Comparison of ENCODE assay signal across 10 mouse cellular contexts in the genomic region with DNA sequence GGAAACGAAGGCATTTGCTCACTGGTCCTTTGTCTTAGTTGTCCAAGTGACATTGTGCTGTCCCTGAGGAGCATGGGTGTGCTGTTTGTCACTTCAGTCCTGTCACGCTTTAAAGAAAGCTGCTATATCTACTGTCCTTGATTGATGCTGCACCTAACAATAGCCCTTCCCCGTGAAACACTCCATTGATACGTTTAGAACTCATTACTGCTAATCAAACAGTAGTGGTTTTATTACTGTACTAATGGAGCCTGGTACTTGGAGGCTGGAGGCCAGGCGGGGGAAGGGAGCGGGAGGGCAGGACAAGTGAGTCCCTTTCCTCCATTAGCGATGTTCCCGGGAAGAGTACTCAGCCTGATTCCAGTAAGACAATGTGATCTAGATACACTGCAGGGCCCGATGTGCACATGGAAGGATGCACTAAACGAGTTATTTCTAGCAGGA.
A peak's percentile ranks its signal among the peaks of the same experiment; 100 is the strongest.
DNase-seq lines count a peak whose midpoint lies in the region; ATAC-seq and TF ChIP-seq lines count a peak whose summit lies in the region.
"Had no signal": no experiment of that assay in that cellular context is flagged by ENCODE, and none has a peak within 500 bp of the region (broad histone marks: within the 10 kb centered on the region; RNA-seq: fewer than 3 reads in every experiment).

No protein-coding gene starts in this region.

- H3K27me3 ChIP-seq in forebrain, embryonic 15.5 days = no peaks in the 10 kb centered on the region
- H3K27me3 ChIP-seq in midbrain, embryonic 10.5 days (ENCODE audit: low read depth, poor library complexity, severe bottlenecking) = no peaks in the 10 kb centered on the region
- H3K27me3 ChIP-seq: limb, embryonic 13.5 days had no signal

- peaks cover 28% of the 10 kb centered on the region for H3K4me1 ChIP-seq in forebrain, embryonic 15.5 days
- peaks cover 21% of the 10 kb centered on the region for H3K4me1 ChIP-seq in midbrain, embryonic 10.5 days

- DNase-seq in left cerebral cortex, adult 2 months (ENCODE audit: extremely low spot score in 1 of 2, low spot score in 2 of 2) = no peak
- no peak for DNase-seq in left cerebral cortex, postnatal 36 days (ENCODE audit: low spot score in 2 of 2)
- no peak for DNase-seq in midbrain, embryonic 10.5 days (ENCODE audit: low spot score)
- peak; percentile 36 for DNase-seq in thymus, postnatal 14 days
- DNase-seq in gastrocnemius, postnatal 10 days = no peak
- no peak for DNase-seq in heart, adult 9 months (ENCODE audit: low spot score in 2 of 2)

- WGBS in forebrain, embryonic 15.5 days = 12% methylated on average over 10 of the region's 10 CpGs
- WGBS in midbrain, embryonic 10.5 days = 51% methylated on average over 10 of the region's 10 CpGs

- no peaks in the 10 kb centered on the region for H3K36me3 ChIP-seq in forebrain, embryonic 15.5 days
- no peaks in the 10 kb centered on the region for H3K36me3 ChIP-seq in midbrain, embryonic 10.5 days
- H3K36me3 ChIP-seq: G1E; limb, embryonic 13.5 days had no signal

- H3K4me2 ChIP-seq in forebrain, embryonic 15.5 days (replicated peaks) = no peak overlapping the region
- H3K4me2 ChIP-seq: limb, embryonic 13.5 days had no signal

- intact Hi-C loops in left cerebral cortex, adult 2 months (cut with DNase I) = no loop called here
- intact Hi-C loops in left cerebral cortex, postnatal 36 days (cut with DNase I) = no loop called here

- H3K4me3 ChIP-seq in left cerebral cortex, adult 2 months = no peak overlapping the region
- no peak overlapping the region for H3K4me3 ChIP-seq in forebrain, embryonic 15.5 days
- H3K4me3 ChIP-seq in midbrain, embryonic 10.5 days = no peak overlapping the region
- H3K4me3 ChIP-seq: limb, embryonic 13.5 days had no signal

- no peaks in the 10 kb centered on the region for H3K9me3 ChIP-seq in forebrain, embryonic 15.5 days
- H3K9me3 ChIP-seq in midbrain, embryonic 10.5 days (replicated peaks) = no peaks in the 10 kb centered on the region
- H3K9me3 ChIP-seq: G1E; limb, embryonic 13.5 days had no signal

- peak overlapping the region; percentile 21; the same call in 1 of the 2 replicates for H3K27ac ChIP-seq in left cerebral cortex, adult 2 months
- peak overlapping the region; percentile 35; the same call in 1 of the 2 replicates for H3K27ac ChIP-seq in forebrain, embryonic 15.5 days (replicated peaks)
- H3K27ac ChIP-seq in midbrain, embryonic 10.5 days (replicated peaks) = peak overlapping the region; percentile 64
- H3K27ac ChIP-seq: limb, embryonic 13.5 days had no signal

- peak; percentile 54 for ATAC-seq in forebrain, embryonic 15.5 days (replicated peaks)
- ATAC-seq: intestine, postnatal 0 days had no signal

- H3K9ac ChIP-seq in forebrain, embryonic 15.5 days (replicated peaks) = no peak overlapping the region
- H3K9ac ChIP-seq: limb, embryonic 13.5 days had no signal

- no peak for TF ChIP-seq CTCF in left cerebral cortex, adult 2 months (IDR thresholded peaks at IDR 0.05)
